Mouse (Mus musculus): Measurements from ENCODE around the gene Zfpm1.

GRCm38 (mm10) chr8:122252366-122252765 is 29.6 kb upstream of the Zfpm1 start:
- TF ChIP-seq CTCF (IDR thresholded peaks at IDR 0.05; ENCODE audit: extremely low read depth, insufficient read depth, low read length) = no peak
- TF ChIP-seq POLR2A (IDR thresholded peaks at IDR 0.05; ENCODE audit: extremely low read depth, insufficient read depth, low read length) = no peak

All from cortical plate, adult 2 months (tissue).